In the genomic region with DNA sequence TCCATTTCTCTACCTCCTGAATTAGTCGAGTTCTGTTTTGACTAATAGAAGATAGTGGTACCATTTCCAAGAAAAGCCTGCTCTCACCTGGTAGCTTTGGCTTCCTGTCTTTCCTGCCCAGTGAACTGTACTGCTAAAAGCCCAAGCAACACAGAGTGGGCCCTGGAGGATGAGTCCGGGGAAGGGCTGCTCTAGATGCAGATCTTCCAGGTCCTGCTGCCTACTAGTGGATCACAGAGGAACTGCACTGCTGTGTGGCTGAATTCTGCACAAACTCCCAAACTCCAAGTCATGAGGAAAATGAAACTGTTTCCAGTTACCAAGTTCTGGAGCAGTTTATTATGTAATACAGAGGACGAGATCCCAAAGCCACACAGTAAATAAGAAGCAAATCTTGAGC, we compare ENCODE assay signal across 8 mouse cellular contexts.
DNase-seq lines count a peak whose midpoint lies in the region; ATAC-seq and TF ChIP-seq lines count a peak whose summit lies in the region.

No protein-coding gene starts in this region.

- H3K4me3 ChIP-seq in forebrain, embryonic 11.5 days (ENCODE audit: low read depth, low read length) = no peak overlapping the region
- H3K4me3 ChIP-seq in forebrain, embryonic 15.5 days = no peak overlapping the region
- H3K4me3 ChIP-seq in gastrocnemius, adult 2 months = no peak overlapping the region

- ATAC-seq in forebrain, embryonic 11.5 days (replicated peaks; ENCODE audit: low FRiP score) = no peak
- no peak for ATAC-seq in forebrain, embryonic 15.5 days (replicated peaks)

- WGBS in forebrain, embryonic 11.5 days = 48% methylated on average over 3 of the region's 3 CpGs
- 46% methylated on average over 3 of the region's 3 CpGs for WGBS in forebrain, embryonic 15.5 days

- H3K27me3 ChIP-seq in forebrain, embryonic 11.5 days (ENCODE audit: control insufficient read depth, insufficient read depth, low read length) = no peaks in the 10 kb centered on the region
- no peaks in the 10 kb centered on the region for H3K27me3 ChIP-seq in forebrain, embryonic 15.5 days

- H3K4me2 ChIP-seq in forebrain, embryonic 11.5 days (ENCODE audit: low read depth, low read length, severe bottlenecking) = no peak overlapping the region
- no peak overlapping the region for H3K4me2 ChIP-seq in forebrain, embryonic 15.5 days (replicated peaks)

- H3K4me1 ChIP-seq in forebrain, embryonic 11.5 days (replicated peaks; ENCODE audit: control insufficient read depth, insufficient read depth, low read length) = no peaks in the 10 kb centered on the region
- H3K4me1 ChIP-seq in forebrain, embryonic 15.5 days = peaks cover 10% of the 10 kb centered on the region

- no peaks in the 10 kb centered on the region for H3K36me3 ChIP-seq in forebrain, embryonic 11.5 days (ENCODE audit: control insufficient read depth, insufficient read depth, low read length)
- H3K36me3 ChIP-seq in forebrain, embryonic 15.5 days = no peaks in the 10 kb centered on the region

- DNase-seq in forebrain, embryonic 11.5 days (ENCODE audit: low spot score) = peak; percentile 69
- DNase-seq in A20 (ENCODE audit: low read depth, low spot score) = peak; percentile 51
- DNase-seq in cerebellum, adult 11 months = peak; percentile 25
- DNase-seq in gastrocnemius, adult 2 months = peak; percentile 66
- peak; percentile 73 to 77 for DNase-seq in kidney, postnatal 25 days
- peak; percentile 55 for DNase-seq in mesoderm, embryonic 11.5 days (ENCODE audit: low read depth, low spot score)
- peak; percentile 7 to 14 for DNase-seq in thymus, adult 18-20 months

- TF ChIP-seq CTCF in gastrocnemius, adult 2 months (IDR thresholded peaks at IDR 0.05) = peak; percentile 86

- intact Hi-C loops in gastrocnemius, adult 2 months (cut with DNase I) = loop anchor here (10.0 kb wide), 1 partner anchor 629 kb away; no protein-coding TSS in a partner anchor

- no peaks in the 10 kb centered on the region for H3K9me3 ChIP-seq in forebrain, embryonic 11.5 days (ENCODE audit: control insufficient read depth, low read length)
- H3K9me3 ChIP-seq in forebrain, embryonic 15.5 days = no peaks in the 10 kb centered on the region

- H3K27ac ChIP-seq in forebrain, embryonic 11.5 days (ENCODE audit: low read depth, low read length) = no peak overlapping the region
- H3K27ac ChIP-seq in forebrain, embryonic 15.5 days (replicated peaks) = no peak overlapping the region
- peak overlapping the region; percentile 66 for H3K27ac ChIP-seq in gastrocnemius, adult 2 months

- no peak overlapping the region for H3K9ac ChIP-seq in forebrain, embryonic 11.5 days (ENCODE audit: low read length)
- H3K9ac ChIP-seq in forebrain, embryonic 15.5 days (replicated peaks) = no peak overlapping the region

Comparison
In these comparisons a context has a peak if more than half of its experiments do, and no peak if none do; other contexts are left out.
1. DNase-seq: peak in every context shown above with its lines; median percentile 75 in kidney, postnatal 25 days; 69 in forebrain, embryonic 11.5 days; 66 in gastrocnemius, adult 2 months; 55 in mesoderm, embryonic 11.5 days; 51 in A20; 25 in cerebellum, adult 11 months; 10 in thymus, adult 18-20 months.